In genomic region chr7:43454371-43454770, GRCm38 (mm10) we compare ENCODE assay signal across 29 mouse cellular contexts. TPM values are rescaled to one million over a fixed set of nuclear protein-coding genes. Genes with fewer than 3 reads are reported as not detected.
A peak's percentile ranks its signal among the peaks of the same experiment; 100 is the strongest.
DNase-seq lines count a peak whose midpoint lies in the region; ATAC-seq and TF ChIP-seq lines count a peak whose summit lies in the region.
"Had no signal": no experiment of that assay in that cellular context is flagged by ENCODE, and none has a peak within 500 bp of the region (broad histone marks: within the 10 kb centered on the region; RNA-seq: fewer than 3 reads in every experiment).

No protein-coding gene starts in this region.

- no peaks in the 10 kb centered on the region for H3K9me3 ChIP-seq in lung, postnatal 0 days (ENCODE audit: low read length)
- H3K9me3 ChIP-seq: forebrain, embryonic 13.5 days; limb, embryonic 10.5 days; limb, embryonic 15.5 days; liver, embryonic 13.5 days; midbrain, embryonic 13.5 days; stomach, embryonic 15.5 days had no signal

- no peaks in the 10 kb centered on the region for H3K4me1 ChIP-seq in lung, postnatal 0 days (ENCODE audit: insufficient read depth, low read depth, low read length)
- H3K4me1 ChIP-seq: forebrain, embryonic 13.5 days; limb, embryonic 10.5 days; midbrain, embryonic 13.5 days; stomach, embryonic 15.5 days had no signal

- H3K27me3 ChIP-seq in lung, postnatal 0 days (replicated peaks; ENCODE audit: insufficient read depth, low read length) = no peaks in the 10 kb centered on the region
- H3K27me3 ChIP-seq: forebrain, embryonic 13.5 days; limb, embryonic 15.5 days; liver, embryonic 13.5 days; midbrain, embryonic 13.5 days; Patski; stomach, embryonic 15.5 days had no signal

- no peak overlapping the region for H3K4me3 ChIP-seq in lung, postnatal 0 days (ENCODE audit: low read depth, low read length)
- H3K4me3 ChIP-seq: forebrain, embryonic 13.5 days; layer of hippocampus, adult 2 months; limb, embryonic 10.5 days; limb, embryonic 15.5 days; liver, embryonic 13.5 days; midbrain, embryonic 13.5 days; stomach, embryonic 15.5 days had no signal

- ATAC-seq in lung, postnatal 0 days = no peak
- ATAC-seq: forebrain, embryonic 13.5 days; hindbrain, embryonic 16.5 days; midbrain, embryonic 13.5 days; Patski had no signal

- TF ChIP-seq CTCF in lung, postnatal 0 days (IDR thresholded peaks at IDR 0.05) = no peak

- DNase-seq in kidney, adult 18-20 months = peak; percentile 43
- no peak for DNase-seq in kidney, postnatal 10 days
- DNase-seq in lung, postnatal 0 days (ENCODE audit: low spot score) = peak; percentile 26
- DNase-seq in lung, postnatal 10 days = no peak
- DNase-seq in kidney, postnatal 36 days = peak; percentile 60 to 62
- DNase-seq in heart, adult 9 months (ENCODE audit: low spot score in 2 of 2) = no peak
- DNase-seq in layer of hippocampus, adult 9-11 months = no peak
- DNase-seq: cerebellum, adult 11 months; cerebellum, adult 9-10 months; cerebellum, postnatal 36 days; gastrocnemius, postnatal 10 days; layer of hippocampus, postnatal 36 days; liver, embryonic 13.5 days; thymus, adult 18-20 months; thymus, postnatal 25 days had no signal

- TF ChIP-seq EP300 in lung, postnatal 0 days (IDR thresholded peaks at IDR 0.05) = no peak

- H3K9ac ChIP-seq in lung, postnatal 0 days (replicated peaks; ENCODE audit: low read depth) = no peak overlapping the region
- H3K9ac ChIP-seq: forebrain, embryonic 13.5 days; limb, embryonic 15.5 days; liver, embryonic 13.5 days; midbrain, embryonic 13.5 days; stomach, embryonic 15.5 days had no signal

- no peaks in the 10 kb centered on the region for H3K36me3 ChIP-seq in lung, postnatal 0 days (ENCODE audit: insufficient read depth, low read length)

- 73% methylated on average over 6 of the region's 6 CpGs for WGBS in lung, postnatal 0 days

- no peak overlapping the region for H3K4me2 ChIP-seq in lung, postnatal 0 days (replicated peaks; ENCODE audit: low read depth, low read length)
- H3K4me2 ChIP-seq: forebrain, embryonic 13.5 days; limb, embryonic 15.5 days; liver, embryonic 13.5 days; midbrain, embryonic 13.5 days; stomach, embryonic 15.5 days had no signal

- H3K27ac ChIP-seq in lung, postnatal 0 days (ENCODE audit: low read length) = no peak overlapping the region
- H3K27ac ChIP-seq: forebrain, embryonic 13.5 days; layer of hippocampus, adult 2 months; limb, embryonic 10.5 days; limb, embryonic 15.5 days; liver, embryonic 13.5 days; macrophage; midbrain, embryonic 13.5 days; stomach, embryonic 15.5 days had no signal

RNA-seq across cellular contexts. Expression of gene Vsig10l, which starts 8.6 kb away (rescaled TPM):
- polyA plus RNA-seq in lung, postnatal 0 days (2015; fragmentation: Nextera tagmentation; extraction: Ambion mirVana) = 5.0 TPM in 2 replicates

RNA-seq across cellular contexts. Expression of gene Gm45233, which starts 10.4 kb away (rescaled TPM):
- polyA plus RNA-seq in lung, postnatal 0 days (2015; fragmentation: Nextera tagmentation; extraction: Ambion mirVana) = 0.35 TPM in 1 of 2 replicates, not detected in the other
- polyA plus RNA-seq: embryonic facial prominence, embryonic 11.5 days; heart, embryonic 14.5 days; hindbrain, embryonic 16.5 days; liver, embryonic 13.5 days; macrophage had no signal

RNA-seq across cellular contexts. Expression of gene Etfb, which starts 10.5 kb away (rescaled TPM):
- polyA plus RNA-seq in lung, postnatal 0 days (2015; fragmentation: Nextera tagmentation; extraction: Ambion mirVana) = 356 and 377 TPM in 2 replicates

RNA-seq across cellular contexts. Expression of gene Cldnd2, which starts 13.8 kb away (rescaled TPM):
- polyA plus RNA-seq in lung, postnatal 0 days (2015; fragmentation: Nextera tagmentation; extraction: Ambion mirVana) = 0.21 TPM in 1 of 2 replicates, not detected in the other
- polyA plus RNA-seq: embryonic facial prominence, embryonic 11.5 days; forebrain, embryonic 13.5 days; heart, embryonic 14.5 days; hindbrain, embryonic 11.5 days; hindbrain, embryonic 16.5 days; intestine, embryonic 14.5 days; limb, embryonic 10.5 days; limb, embryonic 15.5 days; liver, embryonic 13.5 days; macrophage; midbrain, embryonic 13.5 days; neural tube, embryonic 14.5 days; Patski; stomach, embryonic 15.5 days had no signal

RNA-seq across cellular contexts. Expression of gene Nkg7, which starts 17.5 kb away (rescaled TPM):
- 2.6 and 2.9 TPM in 2 replicates for polyA plus RNA-seq in lung, postnatal 0 days (2015; fragmentation: Nextera tagmentation; extraction: Ambion mirVana)
- polyA plus RNA-seq: forebrain, embryonic 13.5 days; hindbrain, embryonic 11.5 days; midbrain, embryonic 13.5 days; neural tube, embryonic 14.5 days had no signal

Comparison
In these comparisons a context has a peak if more than half of its experiments do, and no peak if none do; other contexts are left out.
1. DNase-seq: peak in kidney, adult 18-20 months (single experiment), lung, postnatal 0 days (single experiment) and kidney, postnatal 36 days (2 of 2); none in kidney, postnatal 10 days (single experiment), lung, postnatal 10 days (single experiment), heart, adult 9 months (0 of 2) and layer of hippocampus, adult 9-11 months (single experiment).